Mouse (Mus musculus): Measurements from ENCODE around the gene F7. TPM values are rescaled to one million over a fixed set of nuclear protein-coding genes. Genes with fewer than 3 reads are reported as not detected.

Gene F7
- not detected in 2 replicates for polyA plus RNA-seq (2015; fragmentation: Nextera tagmentation; extraction: Ambion mirVana)

GRCm38 (mm10) chr8:13025487-13026224 lies at the start of gene F7:
Gene F7, plus strand, starts transcription at chr8:13026034.
- Histone ChIP-seq H3K27me3 (ENCODE audit: control insufficient read depth, insufficient read depth, low read length) (no peaks in the 10 kb centered on the region), H3K4me1 (ENCODE audit: control insufficient read depth, insufficient read depth, low read length) (no peaks in the 10 kb centered on the region), H3K4me2 (ENCODE audit: low read depth, low read length) (no peak within 1 kb of the TSS), H3K27ac (ENCODE audit: low read length) (no peak within 1 kb of the TSS), H3K4me3 (ENCODE audit: low read length) (no peak within 1 kb of the TSS), H3K9ac (ENCODE audit: low read length) (no peak within 1 kb of the TSS), H3K36me3 (ENCODE audit: control insufficient read depth, insufficient read depth) (no peaks in the 10 kb centered on the region), H3K9me3 (replicated peaks; ENCODE audit: control insufficient read depth, low read length) (no peaks in the 10 kb centered on the region)
- 61% methylated on average over 10 of the region's 10 CpGs for WGBS
- no peak for ATAC-seq (replicated peaks; ENCODE audit: extremely low read depth, insufficient read depth, low FRiP score)

- no peaks in the 10 kb centered on the region for H3K4me1 ChIP-seq (ENCODE audit: control insufficient read depth, insufficient read depth, low read length)
- H3K27ac ChIP-seq (ENCODE audit: low read length): no peak overlapping the region
- no peaks in the 10 kb centered on the region for H3K36me3 ChIP-seq (ENCODE audit: control insufficient read depth, insufficient read depth)
- peaks cover 2% of the 10 kb centered on the region; the same call in 1 of the 2 replicates for H3K9me3 ChIP-seq (replicated peaks; ENCODE audit: control insufficient read depth, low read length)
- H3K9ac ChIP-seq (ENCODE audit: low read length): no peak overlapping the region
- no peak overlapping the region for H3K4me2 ChIP-seq (ENCODE audit: low read depth, low read length)
- H3K27me3 ChIP-seq (ENCODE audit: control insufficient read depth, insufficient read depth, low read length): no peaks in the 10 kb centered on the region
- no peak for ATAC-seq (replicated peaks; ENCODE audit: extremely low read depth, insufficient read depth, low FRiP score)
- 85% methylated on average over 11 of the region's 11 CpGs for WGBS
- no peak overlapping the region for H3K4me3 ChIP-seq (ENCODE audit: low read length)
Observed at GRCm38 (mm10) chr8:12976290-12976689, 49.5 kb upstream of the F7 start.

- ATAC-seq (replicated peaks; ENCODE audit: extremely low read depth, insufficient read depth, low FRiP score): no peak
Observed at GRCm38 (mm10) chr8:12976723-12977122, 49.1 kb upstream of the F7 start.

GRCm38 (mm10) chr8:12977325-12977724 lies 48.5 kb upstream of the F7 start:
- H3K27ac ChIP-seq (ENCODE audit: low read length): no peak overlapping the region
- WGBS: 46% methylated on average over 12 of the region's 12 CpGs
- no peak overlapping the region for H3K9ac ChIP-seq (ENCODE audit: low read length)
- H3K27me3 ChIP-seq (ENCODE audit: control insufficient read depth, insufficient read depth, low read length): no peaks in the 10 kb centered on the region
- H3K4me2 ChIP-seq (ENCODE audit: low read depth, low read length): no peak overlapping the region
- no peak for ATAC-seq (replicated peaks; ENCODE audit: extremely low read depth, insufficient read depth, low FRiP score)
- peaks cover 5% of the 10 kb centered on the region; the same call in 1 of the 2 replicates for H3K9me3 ChIP-seq (replicated peaks; ENCODE audit: control insufficient read depth, low read length)
- no peak overlapping the region for H3K4me3 ChIP-seq (ENCODE audit: low read length)
- H3K4me1 ChIP-seq (ENCODE audit: control insufficient read depth, insufficient read depth, low read length): no peaks in the 10 kb centered on the region
- no peaks in the 10 kb centered on the region for H3K36me3 ChIP-seq (ENCODE audit: control insufficient read depth, insufficient read depth)

More at GRCm38 (mm10) chr8:12976723-12977122, 49.1 kb upstream of the F7 start:
- Histone ChIP-seq H3K4me1 (ENCODE audit: control insufficient read depth, insufficient read depth, low read length) (no peaks in the 10 kb centered on the region), H3K36me3 (ENCODE audit: control insufficient read depth, insufficient read depth) (no peaks in the 10 kb centered on the region), H3K27me3 (ENCODE audit: control insufficient read depth, insufficient read depth, low read length) (no peaks in the 10 kb centered on the region), H3K9ac (ENCODE audit: low read length) (no peak overlapping the region), H3K4me2 (ENCODE audit: low read depth, low read length) (no peak overlapping the region), H3K27ac (ENCODE audit: low read length) (no peak overlapping the region), H3K9me3 (replicated peaks; ENCODE audit: control insufficient read depth, low read length) (peaks cover 2% of the 10 kb centered on the region; the same call in 1 of the 2 replicates), H3K4me3 (ENCODE audit: low read length) (no peak overlapping the region)
- 47% methylated on average over 5 of the region's 5 CpGs for WGBS

- 66% methylated on average over 2 of the region's 2 CpGs for WGBS
- H3K27ac ChIP-seq (ENCODE audit: low read length): no peak overlapping the region
- no peak overlapping the region for H3K4me2 ChIP-seq (ENCODE audit: low read depth, low read length)
- no peak for ATAC-seq (replicated peaks; ENCODE audit: extremely low read depth, insufficient read depth, low FRiP score)
- H3K36me3 ChIP-seq (ENCODE audit: control insufficient read depth, insufficient read depth): no peaks in the 10 kb centered on the region
- no peaks in the 10 kb centered on the region for H3K4me1 ChIP-seq (ENCODE audit: control insufficient read depth, insufficient read depth, low read length)
- H3K27me3 ChIP-seq (ENCODE audit: control insufficient read depth, insufficient read depth, low read length): no peaks in the 10 kb centered on the region
- H3K9ac ChIP-seq (ENCODE audit: low read length): no peak overlapping the region
- no peak overlapping the region for H3K4me3 ChIP-seq (ENCODE audit: low read length)
- H3K9me3 ChIP-seq (replicated peaks; ENCODE audit: control insufficient read depth, low read length): peaks cover 5% of the 10 kb centered on the region; the same call in 1 of the 2 replicates
Observed at GRCm38 (mm10) chr8:12978308-12978707, 47.5 kb upstream of the F7 start.

- no peak overlapping the region for H3K4me3 ChIP-seq (ENCODE audit: low read length)
- WGBS: 26% methylated on average over 5 of the region's 5 CpGs
- peak; percentile 83 for ATAC-seq (replicated peaks; ENCODE audit: extremely low read depth, insufficient read depth, low FRiP score)
Observed at GRCm38 (mm10) chr8:12978726-12979125, 47.1 kb upstream of the F7 start.

GRCm38 (mm10) chr8:12983681-12984467 lies 42.0 kb upstream of the F7 start:
- H3K4me1 ChIP-seq (ENCODE audit: control insufficient read depth, insufficient read depth, low read length): peaks cover 6% of the 10 kb centered on the region; the same call in 1 of the 2 replicates
- no peak overlapping the region for H3K4me3 ChIP-seq (ENCODE audit: low read length)

More at GRCm38 (mm10) chr8:12978726-12979125, 47.1 kb upstream of the F7 start:
- Histone ChIP-seq H3K9me3 (replicated peaks; ENCODE audit: control insufficient read depth, low read length) (peaks cover 5% of the 10 kb centered on the region; the same call in 1 of the 2 replicates), H3K4me2 (ENCODE audit: low read depth, low read length) (no peak overlapping the region), H3K36me3 (ENCODE audit: control insufficient read depth, insufficient read depth) (no peaks in the 10 kb centered on the region), H3K4me1 (ENCODE audit: control insufficient read depth, insufficient read depth, low read length) (no peaks in the 10 kb centered on the region), H3K9ac (ENCODE audit: low read length) (no peak overlapping the region), H3K27ac (ENCODE audit: low read length) (no peak overlapping the region), H3K27me3 (ENCODE audit: control insufficient read depth, insufficient read depth, low read length) (no peaks in the 10 kb centered on the region)

GRCm38 (mm10) chr8:12984601-12985243 lies 41.1 kb upstream of the F7 start:
- Histone ChIP-seq H3K4me1 (ENCODE audit: control insufficient read depth, insufficient read depth, low read length) (peaks cover 6% of the 10 kb centered on the region; the same call in 1 of the 2 replicates), H3K9ac (ENCODE audit: low read length) (no peak overlapping the region), H3K9me3 (replicated peaks; ENCODE audit: control insufficient read depth, low read length) (peaks cover 5% of the 10 kb centered on the region; the same call in 1 of the 2 replicates), H3K27me3 (ENCODE audit: control insufficient read depth, insufficient read depth, low read length) (no peaks in the 10 kb centered on the region), H3K36me3 (ENCODE audit: control insufficient read depth, insufficient read depth) (no peaks in the 10 kb centered on the region), H3K27ac (ENCODE audit: low read length) (no peak overlapping the region), H3K4me2 (ENCODE audit: low read depth, low read length) (no peak overlapping the region), H3K4me3 (ENCODE audit: low read length) (no peak overlapping the region)
- no peak for ATAC-seq (replicated peaks; ENCODE audit: extremely low read depth, insufficient read depth, low FRiP score)
- 84% methylated on average over 17 of the region's 17 CpGs for WGBS

More at GRCm38 (mm10) chr8:12983681-12984467, 42.0 kb upstream of the F7 start:
- 79% methylated on average over 18 of the region's 18 CpGs for WGBS
- Histone ChIP-seq H3K36me3 (ENCODE audit: control insufficient read depth, insufficient read depth) (no peaks in the 10 kb centered on the region), H3K27ac (ENCODE audit: low read length) (no peak overlapping the region), H3K9ac (ENCODE audit: low read length) (no peak overlapping the region), H3K27me3 (ENCODE audit: control insufficient read depth, insufficient read depth, low read length) (no peaks in the 10 kb centered on the region), H3K4me2 (ENCODE audit: low read depth, low read length) (no peak overlapping the region), H3K9me3 (replicated peaks; ENCODE audit: control insufficient read depth, low read length) (peaks cover 5% of the 10 kb centered on the region; the same call in 1 of the 2 replicates)
- no peak for ATAC-seq (replicated peaks; ENCODE audit: extremely low read depth, insufficient read depth, low FRiP score)

All from heart, embryonic 16.5 days (tissue).